Mouse (Mus musculus) cerebellum, adult 2 months (tissue): ENCODE data around the gene 4931406C07Rik.
A peak's percentile ranks its signal among the peaks of the same experiment; 100 is the strongest.

Source experiments
- CTCF ChIP-seq: fragments of 200-500 bp; IDR thresholded peaks from 2 replicates; pipeline ENCODE4 v1.5.1; 2011; ENCODE audit warnings: low read depth, mild to moderate bottlenecking, control low read depth, low read length, moderate library complexity, borderline replicate concordance; ENCODE audit not compliant: insufficient read depth
- POLR2A ChIP-seq: fragments of 200-500 bp; IDR thresholded peaks from 2 replicates; pipeline ENCODE4 v1.6.1; 2011; ENCODE audit warnings: low read length, control low read depth, borderline replicate concordance; ENCODE audit not compliant: insufficient read depth

DNA sequence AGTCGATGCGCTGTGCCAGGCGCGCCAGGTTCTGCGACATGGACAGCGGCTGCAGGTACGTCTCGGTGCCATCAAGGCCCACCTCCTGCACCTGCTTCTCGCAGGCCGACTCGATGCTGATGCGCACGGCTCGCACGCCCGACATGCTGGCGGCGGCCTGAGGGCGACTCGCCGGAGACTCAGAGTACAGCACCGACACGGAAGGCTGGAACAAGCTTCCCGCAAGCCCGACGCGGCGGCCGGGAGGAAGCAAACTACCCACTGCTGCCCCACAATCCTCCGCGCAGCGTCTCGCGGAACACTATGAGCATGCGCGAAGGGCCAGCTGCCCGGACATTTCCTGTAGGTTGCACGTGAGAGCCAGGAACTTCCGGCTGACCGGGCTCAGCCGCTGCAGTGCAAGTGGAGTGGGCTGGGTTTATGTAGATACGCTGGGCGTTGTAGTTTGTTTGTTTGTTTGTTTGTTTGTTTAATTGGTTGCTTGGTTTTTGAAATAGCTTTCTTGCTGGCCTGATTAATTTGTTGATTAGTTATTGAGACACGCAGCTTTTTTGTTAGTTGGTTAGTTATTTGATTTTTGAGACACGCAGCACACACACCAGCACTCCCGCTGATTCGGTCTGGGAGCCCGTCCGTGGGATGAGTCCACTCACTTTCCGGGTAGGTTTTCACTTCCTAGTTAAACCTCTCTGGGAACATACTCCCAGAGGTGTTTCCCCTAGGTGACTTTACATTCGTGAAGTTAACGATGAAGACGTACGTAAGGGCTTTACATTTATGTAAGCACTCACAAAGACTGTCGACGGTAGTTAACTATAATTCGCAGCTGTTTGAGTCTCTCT, 26.4 kb downstream of the 4931406C07Rik start, which contains the start of gene Med17:
- TF ChIP-seq POLR2A (peak; percentile 88; the same call in 1 of the 2 replicates), CTCF (no peak)
